Mouse (Mus musculus): ENCODE results near the gene Nif3l1.

- TF ChIP-seq CTCF (IDR thresholded peaks at IDR 0.05; ENCODE audit: borderline replicate concordance, insufficient read depth, low read depth, low read length) (no peak), POLR2A (IDR thresholded peaks at IDR 0.05; ENCODE audit: borderline replicate concordance, insufficient read depth, low read length) (no peak)
These were observed 13.9 kb downstream of the Nif3l1 start for GRCm38 (mm10) chr1:58458867-58459266.
